Mouse (Mus musculus) spleen, postnatal 10 days (tissue): ENCODE data around the gene Tex13c2.

Experiments used
- DNase-seq, 2 experiments: peaks; one replicate each; pipeline ENCODE4 v3.0.0; 2021 to 2022; ENCODE audit warnings: low spot score in 2 of 2

Gene Tex13c2

GRCm38 (mm10) chrX:42489446-42489845, at the start of gene Tex13c2:
Tex13c2 (plus strand) TSS chrX:42489691.
- DNase-seq = no peak

- DNase-seq = no peak
These were observed 39.2 kb upstream of the Tex13c2 start for GRCm38 (mm10) chrX:42450305-42450704.

- no peak for DNase-seq
These were observed 36.5 kb upstream of the Tex13c2 start for GRCm38 (mm10) chrX:42453001-42453400.

GRCm38 (mm10) chrX:42454533-42454932, 35.0 kb upstream of the Tex13c2 start:
- no peak for DNase-seq

- DNase-seq = no peak
These were observed 845 bp downstream of the Tex13c2 start for GRCm38 (mm10) chrX:42490336-42490735.

GRCm38 (mm10) chrX:42500538-42500937, 11.0 kb downstream of the Tex13c2 start:
- no peak for DNase-seq

GRCm38 (mm10) chrX:42502291-42503043, 13.0 kb downstream of the Tex13c2 start, which contains the start of gene Sh2d1a:
Sh2d1a (plus strand) TSS chrX:42502453.
- DNase-seq = peak in 1 of 2 experiments; percentile 12

GRCm38 (mm10) chrX:42511105-42511504, 21.6 kb downstream of the Tex13c2 start:
- DNase-seq = no peak

- peak in 1 of 2 experiments; percentile 15 for DNase-seq
These were observed 23.1 kb downstream of the Tex13c2 start for GRCm38 (mm10) chrX:42512567-42512966.

- no peak for DNase-seq
These were observed 33.4 kb downstream of the Tex13c2 start for GRCm38 (mm10) chrX:42522868-42523267.

GRCm38 (mm10) chrX:42530703-42531102, 41.2 kb downstream of the Tex13c2 start:
- no peak for DNase-seq

- DNase-seq = no peak
These were observed 50.7 kb downstream of the Tex13c2 start for GRCm38 (mm10) chrX:42540030-42540755.

- DNase-seq = peak; percentile 20 to 68
These were observed 51.2 kb downstream of the Tex13c2 start for GRCm38 (mm10) chrX:42540756-42541053.
